Mouse (Mus musculus): ENCODE data around the gene Gzf1.
A peak's percentile ranks its signal among the peaks of the same experiment; 100 is the strongest.

The Gzf1 gene

DNA sequence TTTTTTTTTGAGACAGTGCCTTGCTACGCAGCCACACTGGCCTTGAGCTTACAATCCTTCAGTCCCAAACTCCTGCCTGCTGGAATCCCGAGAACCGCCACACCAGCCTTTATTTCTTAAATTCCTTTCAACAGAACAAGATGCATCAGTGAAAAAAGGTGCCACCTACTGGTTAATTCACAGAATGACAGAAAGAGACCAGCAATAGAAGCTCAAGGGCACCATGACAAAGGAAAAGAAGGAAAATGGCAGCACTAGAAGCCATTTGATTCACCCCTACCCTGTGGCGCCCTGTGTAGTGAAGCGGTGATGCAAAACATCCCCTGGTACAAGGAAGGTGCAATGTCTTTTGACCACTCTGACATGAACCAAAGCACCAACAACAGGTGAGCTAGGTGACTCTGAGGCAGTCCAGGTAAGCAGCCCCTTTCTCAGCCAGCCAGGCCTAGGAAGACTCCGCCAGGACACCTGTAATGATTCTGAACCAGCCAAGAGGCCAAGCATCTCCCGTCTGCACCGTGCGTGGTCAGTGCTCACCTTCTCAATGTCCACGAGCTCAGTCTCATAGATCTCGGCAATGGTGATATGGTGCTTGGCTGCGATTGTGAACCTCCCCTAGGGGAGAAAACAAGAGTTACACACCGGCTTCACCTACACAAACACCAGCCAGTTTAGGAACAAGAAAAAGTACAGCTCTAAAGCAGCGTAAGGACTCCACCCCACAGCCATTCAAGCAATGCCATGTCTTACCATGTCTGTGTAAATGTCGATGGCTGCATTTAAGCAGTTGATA is 25.8 kb downstream of the Gzf1 start:
- DNase-seq (ENCODE audit: low read depth), result peak; percentile 54

DNA sequence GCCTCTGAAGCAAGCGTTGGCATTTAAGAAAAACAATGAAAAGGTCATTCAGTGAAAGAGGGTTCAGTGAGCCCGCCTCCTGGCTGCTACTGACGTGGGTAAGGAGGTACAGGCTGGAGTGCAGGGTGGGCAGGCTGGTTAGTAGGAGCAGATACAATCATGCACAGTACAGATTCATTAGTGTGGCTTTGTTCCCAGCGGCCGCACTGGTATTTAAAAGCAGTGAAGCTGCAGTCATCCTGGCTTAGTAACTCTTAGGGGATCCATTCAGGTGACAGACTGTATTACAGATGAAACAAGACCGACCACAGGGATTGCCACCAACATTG is 26.3 kb downstream of the Gzf1 start:
- DNase-seq (ENCODE audit: low read depth), result no peak

DNA sequence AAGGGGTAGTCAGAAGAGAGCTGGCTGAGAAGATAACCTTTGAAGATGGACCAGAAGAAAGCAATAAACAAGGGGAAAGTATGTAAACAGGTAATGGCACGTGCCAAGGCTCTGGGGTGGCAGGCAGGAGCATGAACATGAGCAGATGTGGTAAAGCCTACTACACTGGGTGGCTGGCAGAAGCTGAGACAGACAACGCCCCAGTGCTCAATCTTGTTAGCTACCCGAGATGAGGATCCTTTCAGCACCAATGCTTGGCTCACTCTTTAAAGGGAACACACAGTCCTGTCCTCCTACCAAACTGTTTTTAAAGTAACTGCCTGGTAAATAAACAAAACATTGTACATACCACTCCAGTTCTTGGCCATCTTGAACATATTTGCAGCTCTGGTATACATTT is 31.5 kb downstream of the Gzf1 start:
- no peak for DNase-seq (ENCODE audit: low read depth)

DNA sequence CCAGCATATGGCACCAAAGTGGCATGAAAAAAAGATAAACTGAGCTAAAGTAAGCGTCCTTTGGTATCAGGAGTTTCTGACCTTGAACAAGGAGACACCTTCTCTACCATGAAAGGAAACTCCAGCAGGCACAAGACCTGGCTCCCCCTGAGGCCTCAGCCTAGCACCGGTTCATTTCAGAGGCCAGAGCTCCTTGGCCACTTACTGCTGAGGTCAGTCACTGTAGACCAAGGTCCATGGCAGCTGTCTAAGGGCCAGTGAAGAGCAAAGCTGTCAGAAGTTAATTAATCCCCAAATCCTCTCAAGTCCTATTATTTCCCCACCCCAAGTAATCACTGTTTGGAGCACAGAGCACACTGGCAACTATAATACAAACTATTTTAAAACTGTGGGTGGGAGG is 36.2 kb downstream of the Gzf1 start:
- no peak for DNase-seq (ENCODE audit: low read depth)

DNA sequence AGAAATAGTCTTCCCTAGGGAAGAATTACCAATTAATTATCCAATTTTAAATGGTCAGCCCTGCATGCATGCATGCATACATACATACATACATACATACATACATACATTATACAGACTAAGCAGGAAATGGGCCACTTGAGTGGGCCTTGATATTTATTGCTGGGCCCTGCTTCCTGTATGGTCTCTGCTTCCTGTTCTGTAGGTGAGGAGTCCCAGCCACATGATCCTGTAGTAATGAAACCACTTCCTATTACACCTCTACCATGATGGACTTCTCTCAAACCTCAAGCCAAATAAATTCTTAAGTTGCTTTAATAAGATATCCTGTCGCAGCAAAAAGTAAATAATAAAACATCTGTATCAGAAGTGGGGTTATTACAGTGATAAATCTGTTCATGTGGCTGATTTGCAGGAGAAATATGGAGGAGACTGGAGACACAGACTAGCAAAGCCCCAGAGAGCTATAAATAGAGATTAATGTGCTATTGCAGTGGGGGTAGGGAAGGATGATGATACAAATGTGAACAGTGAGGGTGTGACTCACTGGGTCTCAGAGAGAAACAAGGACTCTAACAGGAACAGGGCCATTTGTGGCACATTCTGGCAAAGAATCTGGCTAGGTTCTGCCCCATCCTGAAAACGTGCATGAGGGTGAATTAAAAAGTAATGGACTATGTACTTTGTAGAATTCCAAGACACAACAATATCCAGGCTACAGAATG is 38.6 kb downstream of the Gzf1 start:
- DNase-seq (ENCODE audit: low read depth), result no peak

DNA sequence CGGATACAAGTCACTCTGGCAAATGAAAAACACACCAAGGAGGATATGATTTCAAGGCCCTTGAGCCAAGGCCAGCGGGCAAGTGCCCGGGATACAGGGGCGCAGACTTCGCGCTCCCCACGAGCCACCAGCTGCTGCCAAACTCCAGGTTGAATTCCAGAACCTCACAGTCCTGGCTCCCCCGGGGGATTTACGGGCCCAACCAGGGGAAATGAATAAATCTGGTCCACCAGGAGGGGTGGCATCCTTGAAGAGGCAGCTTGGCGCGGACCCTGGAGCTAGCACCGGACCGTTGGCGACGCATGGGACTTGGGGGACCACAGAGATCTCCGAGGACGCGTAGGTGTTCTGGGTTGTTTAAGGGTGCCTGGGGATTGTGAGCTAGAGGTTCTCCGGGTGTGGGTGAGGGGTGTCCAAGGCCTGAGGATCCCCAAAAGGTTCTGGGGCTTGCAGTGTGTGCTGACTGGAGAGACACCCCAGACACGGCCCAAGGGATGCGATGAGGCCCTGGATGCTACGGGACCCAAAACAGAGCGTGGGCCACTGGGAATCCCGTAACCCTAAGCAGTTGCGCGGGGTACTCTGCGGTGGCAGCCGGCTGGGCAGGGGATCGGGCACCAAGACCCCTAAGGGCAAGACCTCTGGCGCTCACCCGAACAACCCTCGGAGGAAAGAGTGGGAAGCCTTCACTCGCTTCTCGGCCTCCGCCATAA is 50.9 kb downstream of the Gzf1 start:
- peak; percentile 4 for DNase-seq (ENCODE audit: low read depth)

DNA sequence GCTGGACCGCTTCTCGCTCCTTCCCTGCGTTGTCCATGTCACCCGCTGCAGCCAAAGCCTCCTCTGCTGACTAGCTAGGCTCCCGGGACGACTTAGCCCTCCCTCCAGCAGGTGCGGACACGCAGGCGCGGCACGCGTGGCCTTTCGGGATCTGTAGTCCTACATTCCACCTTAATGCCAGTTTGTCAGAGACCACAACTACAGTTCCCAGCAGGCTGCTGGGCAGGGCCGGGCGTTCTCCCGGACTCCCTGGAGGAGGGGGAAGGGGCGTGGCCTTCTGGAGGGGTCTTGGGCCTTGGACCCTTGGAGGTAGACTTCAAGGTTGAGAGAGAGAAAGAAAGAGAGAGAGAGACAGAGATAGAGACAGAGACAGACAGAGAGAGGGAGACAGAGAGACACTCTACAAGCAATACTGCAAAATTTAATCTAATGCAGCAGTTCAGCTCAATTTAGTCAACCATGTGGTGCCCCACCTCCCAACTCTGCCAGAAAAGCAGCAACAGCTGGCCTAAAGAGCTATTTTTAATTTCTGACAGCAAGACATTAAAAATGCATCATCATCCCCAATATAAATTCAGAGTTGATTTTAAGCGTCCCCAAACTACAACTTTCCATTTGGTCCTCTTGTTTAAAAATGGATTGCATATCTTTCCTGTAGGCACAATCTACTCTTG is 51.6 kb downstream of the Gzf1 start, which contains the start of gene Napb:
Gene Napb, minus strand, starts transcription at position 141 of the 674 bp plus-strand sequence.
- peak; percentile 53 for DNase-seq (ENCODE audit: low read depth)
